Mouse (Mus musculus) stomach, adult 2 months (tissue): Measurements from ENCODE around the gene Kdm2b. TPM values are rescaled to one million over a fixed set of nuclear protein-coding genes. Genes with fewer than 3 reads are reported as not detected.

ENCODE experiments used
- polyA plus RNA-seq: library from polyadenylated mRNA; depleted of rRNA; stranded (reverse); fragments of >200 nt; gene quantifications from 2 replicates; pipeline ENCODE4 v1.2.3, GENCODE M21; 2012; rRNA removed

The Kdm2b gene
- 6.7 and 8.6 TPM in 2 replicates for polyA plus RNA-seq

DNA sequence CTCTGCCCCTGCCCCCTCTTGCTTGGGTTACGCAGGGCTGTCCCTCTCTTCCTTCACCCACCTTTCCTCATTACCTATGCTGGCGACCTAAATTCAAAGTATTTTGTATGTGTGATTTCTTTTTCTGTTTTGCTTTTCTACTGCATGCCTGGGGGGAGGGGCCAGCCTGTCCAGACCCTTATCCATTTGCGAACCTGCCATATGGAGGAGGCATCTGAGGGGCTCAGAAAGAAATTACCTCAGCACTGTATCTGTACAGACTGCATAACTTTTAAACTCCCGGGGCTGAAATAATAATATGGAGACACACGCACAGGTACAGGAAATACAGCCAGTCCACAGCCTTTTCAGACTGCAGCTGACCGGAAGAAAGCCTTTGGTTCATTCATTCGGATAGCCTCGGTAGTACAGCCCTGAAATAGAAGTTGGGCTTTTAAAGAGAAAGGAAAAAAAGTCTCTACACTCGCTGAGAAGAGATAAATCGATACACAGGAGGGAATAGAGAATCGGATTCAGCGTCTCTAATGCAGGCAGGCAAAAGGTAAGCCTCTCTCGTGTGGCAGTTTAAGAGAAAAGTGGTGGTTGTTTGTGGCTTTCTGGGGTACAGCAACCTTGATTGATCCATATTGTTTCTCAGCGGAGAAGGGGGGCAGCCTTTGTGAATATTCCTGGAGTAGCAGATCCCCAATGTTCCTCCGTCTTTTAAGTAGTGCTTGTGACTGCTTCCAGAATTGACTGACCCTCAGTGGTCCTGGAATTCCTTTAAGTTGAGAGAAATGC, at the start of gene Kdm2b:
Gene Kdm2b, minus strand, starts transcription at position 273 of the 780 bp plus-strand sequence.

DNA sequence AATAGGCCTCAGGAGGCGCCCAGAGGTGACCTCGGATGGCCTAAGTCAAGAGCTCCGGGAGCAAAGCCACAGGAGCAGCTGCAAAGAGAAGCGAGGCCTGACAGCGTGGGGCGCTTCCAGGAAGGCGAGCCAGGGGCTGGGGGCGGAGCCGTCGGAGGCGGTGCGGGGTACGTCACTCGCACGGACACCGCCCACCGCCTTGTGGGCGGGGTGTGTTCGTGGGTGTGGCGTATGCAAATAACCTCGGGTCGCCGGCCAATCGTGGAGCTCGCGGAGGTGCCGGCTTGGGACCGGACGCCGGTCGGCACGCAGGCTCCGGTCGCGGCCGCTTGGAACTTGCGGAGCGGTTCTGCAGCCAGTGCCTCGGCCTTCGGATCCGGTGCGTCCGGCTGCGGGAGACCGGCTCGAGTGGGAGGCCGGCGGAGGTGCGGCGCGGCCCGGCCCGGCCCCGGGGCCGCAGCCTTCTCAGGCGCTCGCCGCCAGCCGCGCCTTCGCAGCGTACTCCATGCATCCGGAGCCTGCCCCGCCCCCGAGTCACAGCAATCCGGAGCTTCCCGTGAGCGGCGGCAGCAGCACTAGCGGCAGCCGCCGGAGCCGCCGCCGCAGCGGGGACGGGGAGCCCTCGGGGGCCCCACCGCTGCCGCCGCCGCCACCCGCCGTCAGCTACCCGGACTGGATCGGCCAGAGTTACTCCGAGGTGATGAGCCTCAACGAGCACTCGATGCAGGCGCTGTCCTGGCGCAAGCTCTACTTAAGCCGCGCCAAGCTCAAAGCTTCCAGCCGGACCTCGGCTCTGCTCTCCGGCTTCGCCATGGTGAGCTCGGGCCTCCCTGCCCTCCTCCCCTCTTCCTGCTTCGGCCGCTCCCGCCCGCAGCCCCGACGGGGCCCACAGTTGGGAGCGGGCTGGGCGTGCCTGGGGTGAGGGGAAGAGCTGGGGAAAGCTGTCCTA, 25.4 kb upstream of the Kdm2b start, which contains the start of gene Orai1:
Gene Orai1, plus strand, starts transcription at position 322 of the 949 bp plus-strand sequence.

DNA sequence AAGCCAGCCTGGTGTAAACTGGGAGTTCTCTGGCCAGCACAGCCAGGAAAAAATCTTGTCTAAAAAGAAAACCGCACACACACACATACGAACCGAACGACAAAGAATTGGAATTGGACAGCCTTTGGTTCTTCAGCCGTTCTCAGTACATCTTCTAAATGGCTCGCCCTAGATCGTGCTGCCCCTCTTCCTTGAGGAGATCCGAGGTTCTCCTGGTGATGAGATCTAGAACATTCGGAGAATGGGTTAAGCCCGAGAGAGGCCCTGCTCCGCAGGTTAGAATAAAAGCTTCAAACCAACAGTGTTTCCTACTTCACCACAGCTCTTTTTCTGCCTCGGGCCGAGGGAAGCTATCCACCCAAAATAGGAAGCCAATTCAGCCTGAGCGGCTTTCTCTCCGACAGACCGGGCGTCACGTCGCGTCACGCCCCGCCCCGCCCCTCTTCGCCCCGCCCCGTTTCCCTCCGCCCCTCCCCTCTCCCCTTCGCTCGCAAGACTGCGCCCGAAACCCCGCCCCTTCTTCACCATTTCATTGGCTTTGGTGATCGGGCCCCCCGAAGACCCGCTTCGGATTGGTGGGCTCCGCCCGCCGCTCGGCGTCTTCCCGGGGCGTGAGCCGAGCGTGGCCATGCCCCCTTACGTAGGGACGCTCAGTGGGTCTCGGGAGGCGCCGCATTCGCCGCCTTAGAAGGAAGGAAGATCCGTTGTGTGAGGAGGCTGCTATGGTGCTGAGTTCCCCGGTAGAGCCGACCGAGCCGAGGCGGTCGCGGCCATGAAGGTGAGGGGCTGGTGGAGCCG, 139.9 kb downstream of the Kdm2b start, which contains the start of gene Rnf34:
Gene Rnf34, plus strand, starts transcription at position 528 of the 798 bp plus-strand sequence.

DNA sequence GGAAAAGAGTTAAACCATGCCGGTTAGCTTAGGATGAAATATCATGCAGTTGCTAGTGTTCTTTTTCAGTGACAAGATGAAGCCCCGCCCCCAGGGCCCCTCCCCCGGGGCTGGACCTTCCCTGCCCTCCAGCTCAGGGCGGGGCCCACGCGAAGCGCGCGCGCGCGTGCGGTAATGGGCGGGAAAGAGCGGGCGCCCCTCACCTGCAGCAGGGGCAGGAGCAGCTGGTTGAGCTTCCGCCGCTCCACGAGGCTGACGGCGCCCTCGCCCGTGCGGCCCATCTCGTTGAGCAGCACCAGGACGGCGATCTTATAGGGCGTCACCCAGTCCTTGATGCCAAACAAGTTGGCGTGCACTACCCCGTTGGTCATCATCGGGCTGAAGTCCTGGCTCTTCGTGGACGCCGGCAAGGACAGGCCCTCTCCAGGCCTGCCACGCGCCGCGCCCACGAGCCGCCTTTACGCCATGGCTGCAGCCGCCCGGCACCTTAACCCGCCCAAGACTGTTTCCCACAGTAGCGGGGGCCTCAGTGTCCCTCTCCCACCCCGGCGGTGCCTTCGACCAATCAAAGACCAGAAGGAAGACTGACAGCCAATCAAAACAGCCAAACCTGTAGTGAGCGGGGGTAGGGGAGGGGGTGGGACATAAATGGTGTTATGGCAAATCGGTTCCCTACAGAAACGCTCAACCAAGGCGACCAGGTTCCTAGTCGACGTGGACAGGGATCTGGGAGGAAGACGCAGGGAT, 168.7 kb downstream of the Kdm2b start, which contains the start of gene Anapc5:
Gene Anapc5, minus strand, starts transcription at position 563 of the 747 bp plus-strand sequence.

Other genes with a start within 250 kb of the Kdm2b start
- gene Camkk2, start 210.4 kb downstream of the Kdm2b start, polyA plus RNA-seq, result 17.1 and 17.3 TPM in 2 replicates
- gene Anapc5, start 168.5 kb downstream of the Kdm2b start, polyA plus RNA-seq, result 78.5 and 82.0 TPM in 2 replicates
- 1.8 and 2.5 TPM in 2 replicates for gene Rnf34, start 139.8 kb downstream of the Kdm2b start, polyA plus RNA-seq
- gene Orai1, start 25.3 kb upstream of the Kdm2b start, polyA plus RNA-seq, result 50.3 and 82.7 TPM in 2 replicates
- not detected in 2 replicates for gene Morn3, start 57.2 kb upstream of the Kdm2b start, polyA plus RNA-seq
- gene Tmem120b, start 78.6 kb upstream of the Kdm2b start, polyA plus RNA-seq, result 3.1 and 3.4 TPM in 2 replicates
- gene Rhof, start 142.9 kb upstream of the Kdm2b start, polyA plus RNA-seq, result 37.6 and 42.0 TPM in 2 replicates
- 4.4 and 6.1 TPM in 2 replicates for gene Setd1b, start 152.4 kb upstream of the Kdm2b start, polyA plus RNA-seq
- 5.2 and 7.6 TPM in 2 replicates for gene Psmd9, start 179.6 kb upstream of the Kdm2b start, polyA plus RNA-seq
- 0.34 TPM in 1 of 2 replicates, not detected in the other for gene Hpd, start 192.9 kb upstream of the Kdm2b start, polyA plus RNA-seq